Mouse (Mus musculus) stomach, postnatal 0 days (tissue): Measurements from ENCODE around the gene Gtpbp10. TPM values are rescaled to one million over a fixed set of nuclear protein-coding genes. Genes with fewer than 3 reads are reported as not detected.
A peak's percentile ranks its signal among the peaks of the same experiment; 100 is the strongest.

Experiments used
- ATAC-seq: fragments of 200-750 bp; cut with Nextera tagmentation; 2 replicates; pipeline ENCODE4 v1.8.0; 2017; ENCODE audit not compliant: low FRiP score, low TSS enrichment
- DNase-seq: peaks from one replicate; pipeline ENCODE4 v3.0.0-alpha.2; 2016; ENCODE audit warnings: low spot score
- H3K27ac ChIP-seq: fragments of 300-500 bp; sonication (generic); replicated peaks from 2 replicates; pipeline ENCODE4 v1.5.1; 2014; ENCODE audit warnings: mild to moderate bottlenecking, control low read depth
- H3K27me3 ChIP-seq: fragments of 300-500 bp; sonication (generic); 2 replicates; pipeline ENCODE4 v1.6.1; 2014; ENCODE audit warnings: low read length; ENCODE audit not compliant: control insufficient read depth, insufficient read depth
- H3K36me3 ChIP-seq: fragments of 300-500 bp; sonication (generic); 2 replicates; pipeline ENCODE4 v1.6.1; 2014; ENCODE audit warnings: low read length, mixed read lengths; ENCODE audit not compliant: control insufficient read depth, insufficient read depth
- H3K4me1 ChIP-seq: fragments of 300-500 bp; sonication (generic); replicated peaks from 2 replicates; pipeline ENCODE4 v1.6.1; 2014; ENCODE audit warnings: antibody characterized with exemption; ENCODE audit not compliant: control insufficient read depth, insufficient read depth
- H3K4me2 ChIP-seq: fragments of 300-500 bp; sonication (generic); replicated peaks from 2 replicates; pipeline ENCODE4 v1.6.1; 2014; ENCODE audit warnings: low read depth, mild to moderate bottlenecking, control low read depth, moderate library complexity
- H3K4me3 ChIP-seq: fragments of 300-500 bp; sonication (generic); 2 replicates; pipeline ENCODE4 v1.5.1; 2014; ENCODE audit warnings: low read depth, low read length, control low read depth
- H3K9ac ChIP-seq: fragments of 300-500 bp; sonication (generic); 2 replicates; pipeline ENCODE4 v1.6.1; 2014; ENCODE audit warnings: mild to moderate bottlenecking, low read length, control low read depth, mixed read lengths
- H3K9me3 ChIP-seq: fragments of 300-500 bp; sonication (generic); 2 replicates; pipeline ENCODE4 v1.6.1; 2016; ENCODE audit warnings: low read length; ENCODE audit not compliant: control insufficient read depth
- CTCF ChIP-seq: IDR thresholded peaks from 2 replicates; pipeline ENCODE4 v1.5.1; 2016; ENCODE audit warnings: antibody characterized with exemption, low read depth, mild to moderate bottlenecking, moderate library complexity
- EP300 ChIP-seq: optimal IDR thresholded peaks from 2 replicates; pipeline ENCODE3; 2016; ENCODE audit warnings: antibody characterized with exemption
- WGBS: fragments of 180-500 bp; shearing (Covaris S2); extraction: QIAGEN DNeasy Blood & Tissue Kit; methylation state at CpG from one replicate; pipeline ENCODE4 v1.1.7; 2014; 5-methylcytosine and 5-hydroxymethylcytosine counted together
- polyA plus RNA-seq: library from polyadenylated mRNA; unstranded; fragments of >200 nt; fragmentation: Nextera tagmentation; extraction: Ambion mirVana; gene quantifications from 2 replicates; pipeline ENCODE4 v1.2.1, GENCODE M21; 2015

The Gtpbp10 gene
- polyA plus RNA-seq, 1 experiment from 2014 or later: 12.6 TPM

- WGBS: 84% methylated on average over 5 of the region's 5 CpGs
Measured at GRCm38 (mm10) chr5:5515411-5515810, 43.9 kb downstream of the Gtpbp10 start.

GRCm38 (mm10) chr5:5514196-5515076 lies 44.9 kb downstream of the Gtpbp10 start, which contains the start of gene Cldn12:
TSS of gene Cldn12 (minus strand) at chr5:5514958.
- Histone ChIP-seq H3K9me3 (no peaks in the 10 kb centered on the region), H3K9ac (peak within 1 kb of the TSS; percentile 73), H3K4me3 (peak within 1 kb of the TSS; percentile 75), H3K36me3 (no peaks in the 10 kb centered on the region), H3K27ac (peak within 1 kb of the TSS; percentile 86), H3K4me1 (no peaks in the 10 kb centered on the region), H3K4me2 (peak within 1 kb of the TSS; percentile 87), H3K27me3 (no peaks in the 10 kb centered on the region)
- ATAC-seq: peak; percentile 99
- DNase-seq: peak; percentile 97
- no peak for TF ChIP-seq CTCF
- no peak for TF ChIP-seq EP300
- WGBS: 0% methylated on average over 75 of the region's 79 CpGs

More at GRCm38 (mm10) chr5:5515411-5515810, 43.9 kb downstream of the Gtpbp10 start:
- H3K4me1 ChIP-seq: no peaks in the 10 kb centered on the region
- no peak for DNase-seq
- no peak overlapping the region for H3K4me3 ChIP-seq
- no peak for ATAC-seq
- H3K36me3 ChIP-seq: no peaks in the 10 kb centered on the region
- H3K4me2 ChIP-seq: no peak overlapping the region
- H3K9ac ChIP-seq: no peak overlapping the region
- H3K27me3 ChIP-seq: no peaks in the 10 kb centered on the region
- no peak for TF ChIP-seq EP300
- TF ChIP-seq CTCF: no peak
- H3K27ac ChIP-seq: no peak overlapping the region
- H3K9me3 ChIP-seq: no peaks in the 10 kb centered on the region

DNA sequence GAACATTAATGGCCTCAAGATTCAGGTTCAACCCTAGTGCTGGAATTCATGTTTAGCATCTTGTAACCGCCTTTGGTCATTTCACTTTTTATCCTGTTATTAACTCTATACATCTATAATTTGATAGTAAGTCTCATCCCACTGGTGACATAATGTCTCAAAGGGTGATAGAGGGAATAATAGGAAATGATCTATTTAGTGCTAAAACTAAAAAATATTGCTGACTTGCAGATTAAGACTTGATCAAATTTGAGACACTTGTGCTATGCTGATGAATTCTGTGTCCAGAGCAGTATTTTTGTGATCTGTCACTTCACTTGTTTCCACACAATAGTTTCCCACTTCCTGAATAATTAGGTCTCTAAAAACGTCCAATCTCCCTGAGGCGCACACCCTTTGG lies 47.9 kb downstream of the Gtpbp10 start:
- Histone ChIP-seq H3K4me1 (no peaks in the 10 kb centered on the region), H3K9me3 (no peaks in the 10 kb centered on the region), H3K36me3 (no peaks in the 10 kb centered on the region; the same call in 1 of the 2 replicates), H3K4me2 (no peak overlapping the region), H3K9ac (no peak overlapping the region), H3K27me3 (no peaks in the 10 kb centered on the region), H3K4me3 (no peak overlapping the region), H3K27ac (no peak overlapping the region)
- TF ChIP-seq CTCF (no peak), EP300 (no peak)
- whole genome bisulfite sequencing: 82% methylated on average over 3 of the region's 3 CpGs
- ATAC-seq (no peak), DNase-seq (no peak)

DNA sequence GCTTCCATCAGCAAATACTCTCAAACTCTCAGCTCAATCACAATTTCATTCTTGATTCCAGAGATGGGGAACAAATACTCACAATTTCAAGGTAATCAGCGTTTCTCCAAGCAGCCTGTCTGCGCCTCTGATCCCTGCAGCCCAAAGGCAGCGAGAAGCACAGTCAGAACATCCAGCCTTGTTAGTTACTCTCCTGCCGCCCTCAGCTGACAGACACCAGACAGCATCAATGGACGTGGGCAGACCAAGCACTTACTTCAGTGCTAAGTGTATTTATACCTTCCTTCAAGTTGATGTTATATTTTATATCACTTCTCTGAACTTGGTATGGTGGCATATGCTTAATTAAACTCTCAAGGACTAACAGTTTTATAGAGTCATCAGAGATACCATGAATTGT lies 48.3 kb downstream of the Gtpbp10 start:
- H3K27me3 ChIP-seq: no peaks in the 10 kb centered on the region
- 85% methylated on average over 5 of the region's 5 CpGs for WGBS
- no peaks in the 10 kb centered on the region; the same call in 1 of the 2 replicates for H3K36me3 ChIP-seq
- TF ChIP-seq EP300 (no peak), CTCF (no peak)
- H3K27ac ChIP-seq: no peak overlapping the region
- no peak overlapping the region for H3K4me2 ChIP-seq
- ATAC-seq (no peak), DNase-seq (no peak)
- no peaks in the 10 kb centered on the region for H3K9me3 ChIP-seq
- no peaks in the 10 kb centered on the region for H3K4me1 ChIP-seq
- no peak overlapping the region for H3K4me3 ChIP-seq
- no peak overlapping the region for H3K9ac ChIP-seq

GRCm38 (mm10) chr5:5510304-5510887 lies 48.9 kb downstream of the Gtpbp10 start:
- H3K9ac ChIP-seq: no peak overlapping the region
- WGBS: 71% methylated on average over 10 of the region's 10 CpGs
- H3K9me3 ChIP-seq: no peaks in the 10 kb centered on the region
- H3K4me1 ChIP-seq: no peaks in the 10 kb centered on the region
- TF ChIP-seq EP300 (no peak), CTCF (no peak)
- DNase-seq (no peak), ATAC-seq (no peak)
- no peaks in the 10 kb centered on the region; the same call in 1 of the 2 replicates for H3K36me3 ChIP-seq
- no peak overlapping the region for H3K4me2 ChIP-seq
- no peak overlapping the region for H3K27ac ChIP-seq
- H3K4me3 ChIP-seq: no peak overlapping the region
- no peaks in the 10 kb centered on the region for H3K27me3 ChIP-seq

- no peaks in the 10 kb centered on the region for H3K9me3 ChIP-seq
- ATAC-seq (peak; percentile 29; the same call in 1 of the 2 replicates), DNase-seq (no peak)
- H3K27me3 ChIP-seq: no peaks in the 10 kb centered on the region
- no peak for TF ChIP-seq CTCF
- TF ChIP-seq EP300: no peak
- no peak overlapping the region for H3K9ac ChIP-seq
- H3K36me3 ChIP-seq: no peaks in the 10 kb centered on the region; the same call in 1 of the 2 replicates
- no peak overlapping the region for H3K4me3 ChIP-seq
- H3K4me1 ChIP-seq: no peaks in the 10 kb centered on the region
- H3K27ac ChIP-seq: no peak overlapping the region
- 87% methylated on average over 10 of the region's 10 CpGs for WGBS
- no peak overlapping the region for H3K4me2 ChIP-seq
Measured at GRCm38 (mm10) chr5:5508231-5508630, 51.1 kb downstream of the Gtpbp10 start.
